Mouse (Mus musculus) brain, embryonic 14.5 days (tissue): ENCODE results near the gene Ces3b.

Source experiments
- CTCF ChIP-seq: fragments of 200-500 bp; IDR thresholded peaks from 2 replicates; pipeline ENCODE4 v1.5.1; 2012; ENCODE audit warnings: inconsistent platforms, mild to moderate bottlenecking, moderate library complexity, borderline replicate concordance; ENCODE audit not compliant: insufficient read depth, insufficient read length; ENCODE audit errors: extremely low read depth
- POLR2A ChIP-seq: fragments of 200-500 bp; IDR thresholded peaks from 2 replicates; pipeline ENCODE4 v1.6.1; 2012; ENCODE audit warnings: mild to moderate bottlenecking, inconsistent platforms, borderline replicate concordance; ENCODE audit not compliant: poor library complexity, insufficient read depth, insufficient read length, severe bottlenecking; ENCODE audit errors: extremely low read depth

DNA sequence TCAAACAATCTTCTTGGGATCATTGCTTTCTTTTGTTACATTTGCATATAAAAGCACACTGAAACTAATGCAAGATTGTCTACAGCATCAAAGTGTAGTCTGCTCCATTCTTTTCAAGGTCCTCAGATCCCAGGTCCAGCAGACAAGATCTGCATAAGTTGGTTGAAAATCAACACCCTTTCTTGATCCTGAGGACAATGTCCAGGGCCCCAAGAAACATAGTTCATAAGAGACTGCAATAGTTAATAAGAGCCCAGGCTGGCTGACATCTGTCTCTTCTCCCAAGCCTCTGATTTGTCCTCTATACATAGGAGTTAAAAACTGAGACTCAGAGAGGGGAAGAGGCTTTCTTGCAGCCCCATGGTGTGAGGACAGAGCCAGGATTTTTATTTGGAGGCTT, 14.6 kb upstream of the Ces3b start:
- no peak for TF ChIP-seq POLR2A
- TF ChIP-seq CTCF: no peak
